Mouse (Mus musculus): ENCODE data around the gene Ntmt1.

- TF ChIP-seq EP300 (IDR thresholded peaks at IDR 0.05; ENCODE audit: low read depth) (no peak), CTCF (IDR thresholded peaks at IDR 0.05; ENCODE audit: low read depth) (no peak)
Observed at GRCm38 (mm10) chr2:30771806-30772460, 35.7 kb upstream of the Ntmt1 start.

Data from heart, postnatal 0 days (tissue).